Mouse (Mus musculus) Patski (cell line): ENCODE measurements around the gene Akr1b8. TPM values are rescaled to one million over a fixed set of nuclear protein-coding genes. Genes with fewer than 3 reads are reported as not detected.
"Not testable (repeated sequence)": the region's sequence is repeated elsewhere in the genome, so short reads cannot be mapped to it uniquely, and the experiment has no call there.

ENCODE experiments used
- ATAC-seq: fragments of 100-300 bp; one replicate; pipeline ENCODE4 v1.8.0; 2021
- CTCF ChIA-PET: fragments of 350-600 bp; sonication (Branson Sonifier 250); formaldehyde crosslinking; loops from one replicate; lab custom pipeline; 2022; ENCODE audit warnings: inconsistent platforms; lab: Charles Lee
- POLR2A ChIA-PET: fragments of 350-600 bp; sonication (Branson Sonifier 250); formaldehyde crosslinking; loops from one replicate; lab custom pipeline; 2022; ENCODE audit warnings: antibody characterized with exemption, inconsistent platforms; lab: Charles Lee
- DNase-seq: peaks from one replicate; pipeline ENCODE4 v3.0.0-alpha.2; 2011; ENCODE audit warnings: low read depth, low spot score
- H3K27me3 ChIP-seq: fragments of 371-371 bp; one replicate; pipeline ENCODE4 v1.5.1; 2021
- CTCF ChIP-seq: fragments of 100-300 bp; IDR thresholded peaks from one replicate; pipeline ENCODE4 v1.5.1; 2021
- in situ Hi-C: fragments of 300-500 bp; cut with MboI; formaldehyde crosslinking; loops from 3 replicates; pipeline ENCODE4 v1.11.1; 2018; ENCODE audit warnings: low pct_unique_long_range_greater_than_20kb, mixed read lengths
- polyA plus RNA-seq: library from polyadenylated mRNA; unstranded; gene quantifications from one replicate; pipeline ENCODE4 v1.2.3, GENCODE M21; 2021

Akr1b8 gene
- polyA plus RNA-seq, 1 experiment from 2014 or later: 125 TPM

- no peak for DNase-seq
- POLR2A ChIA-PET: no interaction called here
- in situ Hi-C loops: loop anchor here (5.0 kb wide), 1 partner anchor 53 kb away; no protein-coding TSS in a partner anchor
- H3K27me3 ChIP-seq: no peaks in the 10 kb centered on the region
- ATAC-seq: no peak
- TF ChIP-seq CTCF: no peak
- CTCF ChIA-PET: interaction anchor here (0.8 to 5.4 kb wide), 10 partner anchors 8 to 104 kb away, joined by 3 to 36 read pairs (median 9); partner anchors contain the start of genes Akr1b3 and Akr1b8
Measured at GRCm38 (mm10) chr6:34344935-34345334, 9.0 kb upstream of the Akr1b8 start.

GRCm38 (mm10) chr6:34346096-34346898, 7.6 kb upstream of the Akr1b8 start:
- ATAC-seq (peak; percentile 78), DNase-seq (no peak)
- TF ChIP-seq CTCF: peak; percentile 96
- H3K27me3 ChIP-seq: no peaks in the 10 kb centered on the region
- in situ Hi-C loops: no loop called here
- CTCF ChIA-PET: interaction anchor here (0.6 to 5.4 kb wide), 25 partner anchors 8 to 150 kb away, joined by 3 to 36 read pairs (median 4); partner anchors contain the start of genes Akr1b3, Akr1b8 and Bpgm
- POLR2A ChIA-PET: interaction anchor here (1.2 kb wide), 1 partner anchor 54 kb away, joined by 3 read pairs; no protein-coding TSS in a partner anchor

GRCm38 (mm10) chr6:34350037-34350699, 3.8 kb upstream of the Akr1b8 start:
- ATAC-seq: no peak
- no peak for DNase-seq
- ChIA-PET POLR2A (interaction anchor here (0.6 kb wide), 1 partner anchor 33 kb away, joined by 4 read pairs; the partner anchor contains the start of gene Akr1b3), CTCF (interaction anchor here (0.9 to 1.5 kb wide), 2 partner anchors 16 to 99 kb away, joined by 3 to 5 read pairs; no protein-coding TSS in a partner anchor)
- no peaks in the 10 kb centered on the region for H3K27me3 ChIP-seq
- in situ Hi-C loops: no loop called here
- no peak for TF ChIP-seq CTCF

- CTCF ChIA-PET: interaction anchor here (1.0 to 1.5 kb wide), 2 partner anchors 58 to 98 kb away, joined by 3 to 5 read pairs; no protein-coding TSS in a partner anchor
Measured at GRCm38 (mm10) chr6:34351481-34351880, 2.4 kb upstream of the Akr1b8 start.

GRCm38 (mm10) chr6:34352401-34352800, 1.5 kb upstream of the Akr1b8 start:
- no peak for DNase-seq
- H3K27me3 ChIP-seq: no peaks in the 10 kb centered on the region
- ChIA-PET POLR2A (no interaction called here), CTCF (interaction anchor here (1.0 to 3.9 kb wide), 3 partner anchors 13 to 159 kb away, joined by 3 to 22 read pairs (median 3); no protein-coding TSS in a partner anchor)
- no peak for ATAC-seq
- in situ Hi-C loops: no loop called here
- no peak for TF ChIP-seq CTCF

More at GRCm38 (mm10) chr6:34351481-34351880, 2.4 kb upstream of the Akr1b8 start:
- ATAC-seq, DNase-seq, in situ Hi-C loops, H3K27me3 ChIP-seq, POLR2A ChIA-PET: not testable (repeated sequence)

GRCm38 (mm10) chr6:34354354-34355348, 732 bp downstream of the Akr1b8 start:
- CTCF ChIA-PET: interaction anchor here (0.8 to 3.9 kb wide), 7 partner anchors 9 to 94 kb away, joined by 3 to 22 read pairs (median 4); no protein-coding TSS in a partner anchor
- ATAC-seq (no peak), DNase-seq (no peak)
- POLR2A ChIA-PET: no interaction called here
- no peaks in the 10 kb centered on the region for H3K27me3 ChIP-seq
- TF ChIP-seq CTCF: no peak
- in situ Hi-C loops: loop anchor here (5.0 kb wide), 2 partner anchors 43 to 88 kb away; no protein-coding TSS in a partner anchor

GRCm38 (mm10) chr6:34355349-34355747, 1.4 kb downstream of the Akr1b8 start:
- CTCF ChIA-PET: interaction anchor here (1.4 to 3.9 kb wide), 3 partner anchors 10 to 15 kb away, joined by 6 to 22 read pairs (median 21); no protein-coding TSS in a partner anchor
- ATAC-seq (no peak), DNase-seq (no peak)
- H3K27me3 ChIP-seq: no peaks in the 10 kb centered on the region
- in situ Hi-C loops: loop anchor here (5.0 kb wide), 2 partner anchors 42 to 87 kb away; no protein-coding TSS in a partner anchor
- peak; percentile 50 for TF ChIP-seq CTCF
- POLR2A ChIA-PET: no interaction called here

GRCm38 (mm10) chr6:34355841-34356240, 1.9 kb downstream of the Akr1b8 start:
- DNase-seq (no peak), ATAC-seq (no peak)
- CTCF ChIA-PET: interaction anchor here (1.4 to 3.9 kb wide), 3 partner anchors 9 to 14 kb away, joined by 6 to 22 read pairs (median 21); no protein-coding TSS in a partner anchor
- H3K27me3 ChIP-seq: no peaks in the 10 kb centered on the region
- no peak for TF ChIP-seq CTCF
- POLR2A ChIA-PET: no interaction called here
- in situ Hi-C loops: loop anchor here (5.0 kb wide), 2 partner anchors 41 to 86 kb away; no protein-coding TSS in a partner anchor
